Mouse (Mus musculus): Measurements from ENCODE around the gene Vmn1r61. TPM values are rescaled to one million over a fixed set of nuclear protein-coding genes. Genes with fewer than 3 reads are reported as not detected.

Vmn1r61 gene
- not detected for total RNA-seq (2021)
- long read RNA-seq, experiment 1, result 0 reads
- long read RNA-seq, experiment 2, result 0 reads

GRCm38 (mm10) chr7:5613195-5613594 lies at the start of gene Vmn1r61:
Gene Vmn1r61, minus strand, starts transcription at chr7:5613295.
- intact Hi-C loops (cut with DNase I), result no loop called here
- DNase-seq, result no peak

Other genes with a start within 250 kb of the Vmn1r61 start
- not detected for gene Vmn1r58, start 199.9 kb downstream of the Vmn1r61 start, total RNA-seq (2021)
- not detected for gene Vmn1r59, start 156.5 kb downstream of the Vmn1r61 start, total RNA-seq (2021)
- not detected for gene Vmn2r28, start 119.3 kb downstream of the Vmn1r61 start, total RNA-seq (2021)
- gene Vmn1r60, start 66.0 kb downstream of the Vmn1r61 start, total RNA-seq (2021), result not detected
- gene Vmn1r62, start 60.3 kb upstream of the Vmn1r61 start, total RNA-seq (2021), result not detected
- gene Vmn1r63, start 192.2 kb upstream of the Vmn1r61 start, total RNA-seq (2021), result not detected